Mouse (Mus musculus) liver, embryonic 14.5 days (tissue): ENCODE measurements around the gene Selenov.

Source experiments
- CTCF ChIP-seq: IDR thresholded peaks from 2 replicates; pipeline ENCODE4 v1.5.1; 2016; ENCODE audit warnings: antibody characterized with exemption, low read depth, control low read depth
- EP300 ChIP-seq: IDR thresholded peaks from 2 replicates; pipeline ENCODE4 v1.6.1; 2016; ENCODE audit warnings: antibody characterized with exemption, low read depth

- TF ChIP-seq EP300 (no peak), CTCF (no peak)
Measured at GRCm38 (mm10) chr7:28334534-28334933, 43.5 kb upstream of the Selenov start.
